Mouse (Mus musculus): ENCODE results near the gene Cdc123.

The Cdc123 gene

GRCm38 (mm10) chr2:5844873-5845631 lies at the start of gene Cdc123, which contains the start of gene Nudt5:
Gene Cdc123 (minus strand): TSS chr2:5845164.
Gene Nudt5 (plus strand): TSS chr2:5845019.
- CTCF ChIA-PET = interaction anchor here (0.6 to 1.2 kb wide), 11 partner anchors 12 to 765 kb away, joined by 3 to 11 read pairs (median 3); partner anchors contain the start of gene Camk1d (in 2 of the 4)
- POLR2A ChIA-PET = interaction anchor here (0.5 to 3.0 kb wide), 49 partner anchors 8 to 1882 kb away, joined by 3 to 14 read pairs (median 5); partner anchors contain the start of genes Camk1d (in 2 of the 4), Sec61a2 (in 2 of the 4), Ccdc3 (in 1 of the 4) and Phyh (in 1 of the 4)

- POLR2A ChIA-PET = interaction anchor here in 3 of 4 experiments (0.7 to 3.3 kb wide), 27 partner anchors 9 to 850 kb away, joined by 3 to 18 read pairs (median 5); partner anchors contain the start of genes Dhtkd1 (in 3 of the 3), Cdc123 (in 2 of the 3), Nudt5 (in 2 of the 3) and Optn (in 1 of the 3)
- CTCF ChIA-PET = no interaction called here
Measured at GRCm38 (mm10) chr2:5894296-5894695, 49.3 kb upstream of the Cdc123 start.

GRCm38 (mm10) chr2:5889412-5889811 lies 44.4 kb upstream of the Cdc123 start:
- ChIA-PET POLR2A (interaction anchor here in 3 of 4 experiments (0.6 to 2.0 kb wide), 10 partner anchors 10 to 844 kb away, joined by 3 to 9 read pairs (median 4); partner anchors contain the start of genes Cdc123 (in 1 of the 3) and Nudt5 (in 1 of the 3)), CTCF (interaction anchor here in 1 of 4 experiments (1.0 kb wide), 1 partner anchor 972 kb away, joined by 3 read pairs; no protein-coding TSS in a partner anchor)

- ChIA-PET POLR2A (interaction anchor here in 2 of 4 experiments (0.6 to 2.0 kb wide), 9 partner anchors 11 to 43 kb away, joined by 3 to 9 read pairs (median 5); partner anchors contain the start of genes Cdc123 (in 1 of the 2) and Nudt5 (in 1 of the 2)), CTCF (interaction anchor here in 1 of 4 experiments (0.6 kb wide), 1 partner anchor 954 kb away, joined by 3 read pairs; no protein-coding TSS in a partner anchor)
Measured at GRCm38 (mm10) chr2:5888865-5889264, 43.9 kb upstream of the Cdc123 start.

GRCm38 (mm10) chr2:5877446-5877845 lies 32.5 kb upstream of the Cdc123 start:
- POLR2A ChIA-PET = interaction anchor here in 3 of 4 experiments (1.2 to 2.8 kb wide), 6 partner anchors 11 to 65 kb away, joined by 3 to 9 read pairs (median 5); partner anchors contain the start of genes Sec61a2 (in 3 of the 3) and Dhtkd1 (in 1 of the 3)
- CTCF ChIA-PET = interaction anchor here in 1 of 4 experiments (0.6 kb wide), 1 partner anchor 52 kb away, joined by 6 read pairs; no protein-coding TSS in a partner anchor

GRCm38 (mm10) chr2:5869746-5870145 lies 24.8 kb upstream of the Cdc123 start:
- CTCF ChIA-PET = interaction anchor here in 3 of 4 experiments (0.6 to 1.7 kb wide), 4 partner anchors 25 to 465 kb away, joined by 3 to 4 read pairs (median 3); partner anchors contain the start of genes Cdc123 (in 1 of the 3) and Nudt5 (in 1 of the 3)
- POLR2A ChIA-PET = interaction anchor here in 3 of 4 experiments (0.6 to 2.7 kb wide), 10 partner anchors 8 to 58 kb away, joined by 3 to 17 read pairs (median 4); partner anchors contain the start of genes Sec61a2 (in 2 of the 3), Cdc123 (in 1 of the 3) and Nudt5 (in 1 of the 3)

- POLR2A ChIA-PET = interaction anchor here in 2 of 4 experiments (1.0 to 1.5 kb wide), 3 partner anchors 15 to 23 kb away, joined by 4 read pairs; partner anchors contain the start of genes Cdc123 (in 2 of the 2) and Nudt5 (in 2 of the 2)
- CTCF ChIA-PET = no interaction called here
Measured at GRCm38 (mm10) chr2:5867681-5868080, 22.7 kb upstream of the Cdc123 start.

- CTCF ChIA-PET = interaction anchor here in 1 of 4 experiments (1.0 to 1.7 kb wide), 2 partner anchors 37 to 783 kb away, joined by 4 read pairs; no protein-coding TSS in a partner anchor
- POLR2A ChIA-PET = interaction anchor here in 2 of 4 experiments (0.8 to 2.5 kb wide), 7 partner anchors 10 to 64 kb away, joined by 3 to 6 read pairs (median 3); partner anchors contain the start of gene Sec61a2 (in 1 of the 2)
Measured at GRCm38 (mm10) chr2:5862834-5863233, 17.9 kb upstream of the Cdc123 start, which contains the start of gene Gm13199. Gene Gm13199 (minus strand): TSS chr2:5862934.

- CTCF ChIA-PET = no interaction called here
Measured at GRCm38 (mm10) chr2:5851866-5852265, 6.9 kb upstream of the Cdc123 start.

GRCm38 (mm10) chr2:5851116-5851515 lies 6.2 kb upstream of the Cdc123 start:
- ChIA-PET POLR2A (interaction anchor here in 1 of 4 experiments (1.2 kb wide), 1 partner anchor 39 kb away, joined by 6 read pairs; no protein-coding TSS in a partner anchor), CTCF (no interaction called here)

More at GRCm38 (mm10) chr2:5851866-5852265, 6.9 kb upstream of the Cdc123 start:
- POLR2A ChIA-PET = interaction anchor here in 1 of 4 experiments (1.9 to 2.9 kb wide), 2 partner anchors 7 to 24 kb away, joined by 4 to 9 read pairs; partner anchors contain the start of genes Cdc123 and Nudt5

- ChIA-PET POLR2A (interaction anchor here in 2 of 4 experiments (0.7 to 3.0 kb wide), 12 partner anchors 8 to 1881 kb away, joined by 3 to 14 read pairs (median 6); partner anchors contain the start of gene Camk1d (in 1 of the 2)), CTCF (interaction anchor here in 1 of 4 experiments (0.7 kb wide), 1 partner anchor 30 kb away, joined by 11 read pairs; no protein-coding TSS in a partner anchor)
Measured at GRCm38 (mm10) chr2:5845826-5846225, 862 bp upstream of the Cdc123 start.

- ChIA-PET POLR2A (interaction anchor here (0.5 to 3.0 kb wide), 47 partner anchors 8 to 926 kb away, joined by 3 to 14 read pairs (median 5); partner anchors contain the start of genes Camk1d (in 2 of the 4), Sec61a2 (in 2 of the 4), Ccdc3 (in 1 of the 4) and Phyh (in 1 of the 4)), CTCF (interaction anchor here (0.6 to 1.2 kb wide), 10 partner anchors 12 to 764 kb away, joined by 3 to 7 read pairs (median 3); partner anchors contain the start of gene Camk1d (in 2 of the 4))
Measured at GRCm38 (mm10) chr2:5844181-5844872, 637 bp downstream of the Cdc123 start.

GRCm38 (mm10) chr2:5840815-5841214 lies 4.1 kb downstream of the Cdc123 start:
- POLR2A ChIA-PET = interaction anchor here in 1 of 4 experiments (0.9 kb wide), 1 partner anchor 32 kb away, joined by 4 read pairs; no protein-coding TSS in a partner anchor

GRCm38 (mm10) chr2:5825265-5825913 lies 19.6 kb downstream of the Cdc123 start:
- CTCF ChIA-PET = interaction anchor here in 1 of 4 experiments (1.4 kb wide), 1 partner anchor 111 kb away, joined by 5 read pairs; the partner anchor contains the start of gene Camk1d
- POLR2A ChIA-PET = interaction anchor here in 2 of 4 experiments (0.7 to 1.9 kb wide), 7 partner anchors 9 to 112 kb away, joined by 3 to 8 read pairs (median 4); partner anchors contain the start of genes Camk1d (in 1 of the 2), Cdc123 (in 1 of the 2) and Nudt5 (in 1 of the 2)

More at GRCm38 (mm10) chr2:5840815-5841214, 4.1 kb downstream of the Cdc123 start:
- CTCF ChIA-PET = no interaction called here

GRCm38 (mm10) chr2:5824685-5825084 lies 20.3 kb downstream of the Cdc123 start:
- ChIA-PET CTCF (no interaction called here), POLR2A (interaction anchor here in 2 of 4 experiments (0.7 to 1.9 kb wide), 12 partner anchors 9 to 111 kb away, joined by 3 to 8 read pairs (median 4); partner anchors contain the start of genes Camk1d (in 2 of the 2), Cdc123 (in 2 of the 2) and Nudt5 (in 2 of the 2))

GRCm38 (mm10) chr2:5824213-5824612 lies 20.8 kb downstream of the Cdc123 start:
- POLR2A ChIA-PET = interaction anchor here in 2 of 4 experiments (0.7 to 1.9 kb wide), 11 partner anchors 10 to 111 kb away, joined by 3 to 8 read pairs (median 4); partner anchors contain the start of genes Camk1d (in 2 of the 2), Cdc123 (in 2 of the 2) and Nudt5 (in 2 of the 2)
- CTCF ChIA-PET = no interaction called here

Data from embryonic stem cell, embryonic (primary cell).